Mouse (Mus musculus) thymus, postnatal 10 days (tissue): ENCODE measurements around the gene Map2k5.

Experiments
- DNase-seq, 2 experiments: peaks; one replicate each; pipeline ENCODE4 v3.0.0; 2021; ENCODE audit warnings: low spot score in 2 of 2

Map2k5 gene

DNA sequence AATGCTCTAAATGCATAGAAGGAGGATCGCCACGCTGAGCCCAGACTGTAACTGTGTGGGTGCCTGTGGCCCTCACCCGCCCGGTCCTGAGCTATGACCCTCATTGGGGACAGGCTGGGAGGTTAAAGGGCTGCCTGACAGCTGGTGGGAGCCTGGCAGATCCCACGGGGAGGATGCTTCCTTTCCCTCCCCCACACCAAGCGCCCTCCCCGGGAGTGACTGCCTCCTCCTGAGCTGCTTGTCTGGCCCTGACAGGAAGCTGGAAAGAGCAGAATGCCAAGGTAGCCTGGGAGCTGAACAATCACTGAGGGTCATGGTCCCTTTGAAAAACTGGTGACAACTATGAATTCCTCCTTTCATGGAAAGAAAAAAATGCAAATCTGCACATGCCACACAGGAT is 190.4 kb downstream of the Map2k5 start:
- DNase-seq = no peak

DNA sequence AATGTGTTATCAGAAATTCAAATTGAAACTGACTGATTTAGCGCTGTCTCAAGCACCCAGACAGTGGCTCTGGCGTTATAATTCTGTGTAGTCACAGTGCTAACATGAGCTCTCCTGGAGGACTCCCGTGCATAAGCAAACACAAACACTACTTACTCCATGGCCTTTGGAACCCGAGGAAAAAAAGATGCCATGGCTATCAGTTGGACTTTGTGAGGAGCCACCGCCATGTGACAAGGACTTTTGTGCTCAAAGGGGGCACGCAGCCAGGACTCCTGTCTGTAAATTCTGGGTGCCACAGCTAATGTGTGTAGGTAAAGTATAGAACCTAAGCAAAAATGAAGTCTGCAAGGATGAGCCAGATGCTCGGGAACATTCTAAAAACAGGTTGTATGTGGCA is 192.5 kb downstream of the Map2k5 start:
- DNase-seq = no peak

DNA sequence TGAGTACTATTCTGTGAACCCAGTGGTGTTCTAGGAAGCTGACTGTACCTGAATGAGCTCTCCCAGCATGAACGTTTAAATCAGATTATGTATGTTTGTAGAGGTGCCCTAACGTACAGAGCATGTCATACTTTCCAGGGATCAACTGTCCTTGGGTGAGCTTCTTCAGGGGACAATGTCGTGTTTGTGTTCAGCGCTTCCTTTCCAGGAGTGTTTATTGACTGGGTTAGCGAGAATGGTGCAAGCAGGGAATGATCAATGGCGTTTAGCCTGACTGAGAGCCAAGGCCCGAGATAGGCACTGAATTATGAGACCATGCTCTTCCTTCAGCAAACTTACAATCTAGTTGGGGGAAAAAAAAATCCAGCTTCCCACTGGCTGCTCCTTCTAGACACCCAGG is 193.8 kb downstream of the Map2k5 start:
- no peak for DNase-seq

- no peak for DNase-seq
Measured at GRCm38 (mm10) chr9:63182306-63182960, 195.3 kb downstream of the Map2k5 start.

DNA sequence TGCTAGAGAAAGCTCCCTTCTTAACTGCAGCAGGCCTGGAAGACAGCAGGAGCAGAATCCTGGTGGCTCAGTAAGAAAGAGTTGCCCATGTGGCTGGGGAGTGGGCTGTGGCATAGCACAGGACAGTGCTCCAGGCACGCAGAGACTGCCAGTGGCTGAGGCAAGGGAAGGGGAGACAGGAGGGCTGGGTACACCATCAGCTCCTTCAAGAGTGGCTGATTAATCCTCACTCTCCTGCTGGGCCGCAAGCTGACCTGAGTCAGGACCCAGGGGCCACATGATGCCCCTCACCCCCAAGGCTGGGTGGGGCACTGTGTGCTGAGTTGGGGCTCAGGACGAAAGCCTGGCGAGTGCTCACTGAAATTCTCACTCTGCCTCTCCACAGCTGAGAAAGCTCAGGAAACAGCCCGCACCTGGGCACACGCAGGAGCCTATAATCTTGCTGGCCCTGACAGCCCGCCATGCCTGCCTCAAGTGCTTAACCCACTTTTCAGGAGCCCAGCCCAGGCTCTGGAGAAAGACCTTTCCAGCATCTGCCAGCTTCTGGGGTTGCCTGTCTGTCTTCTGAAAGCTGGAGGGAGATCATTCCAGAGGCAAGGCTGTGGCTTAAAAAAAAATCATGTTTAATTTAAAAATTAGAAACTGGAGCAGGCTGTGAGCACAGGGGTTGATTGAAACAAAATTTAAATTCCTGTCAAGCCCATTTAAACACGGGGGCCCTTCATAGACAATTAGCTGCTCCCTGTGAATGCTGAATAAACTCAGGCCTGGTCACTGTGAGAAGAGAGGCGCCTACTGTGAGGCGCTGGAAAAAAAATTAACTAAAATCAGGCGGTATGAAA is 196.1 kb downstream of the Map2k5 start:
- no peak for DNase-seq

- DNase-seq = no peak
Measured at GRCm38 (mm10) chr9:63178296-63178695, 199.4 kb downstream of the Map2k5 start.

- no peak for DNase-seq
Measured at GRCm38 (mm10) chr9:63174001-63174721, 203.5 kb downstream of the Map2k5 start.

- no peak for DNase-seq
Measured at GRCm38 (mm10) chr9:63171951-63172350, 205.8 kb downstream of the Map2k5 start.

DNA sequence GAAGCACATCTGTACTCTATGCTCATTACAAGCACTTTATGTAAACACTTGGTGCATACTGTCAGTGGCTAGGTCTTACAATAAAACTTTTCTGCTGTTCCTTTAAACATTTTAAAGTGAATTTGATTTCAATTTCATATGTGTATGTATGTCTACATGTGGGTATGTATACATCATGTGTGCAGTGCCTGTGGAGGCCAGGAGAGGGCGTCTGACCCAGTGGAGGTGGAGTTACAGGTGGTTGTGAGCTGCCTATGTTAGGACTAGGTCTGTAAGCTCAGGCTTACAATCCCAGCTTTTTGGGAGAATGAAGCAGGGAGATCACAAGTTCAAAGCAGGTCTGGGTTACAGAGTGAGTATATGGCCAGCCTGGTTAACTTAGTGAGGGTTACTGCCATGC is 208.6 kb downstream of the Map2k5 start:
- no peak for DNase-seq

GRCm38 (mm10) chr9:63165070-63165469 is 212.6 kb downstream of the Map2k5 start:
- no peak for DNase-seq

GRCm38 (mm10) chr9:63163756-63164155 is 213.9 kb downstream of the Map2k5 start:
- DNase-seq = no peak

GRCm38 (mm10) chr9:63151949-63152348 is 225.8 kb downstream of the Map2k5 start:
- DNase-seq = no peak

- DNase-seq = peak in 1 of 2 experiments; percentile 61
Measured at GRCm38 (mm10) chr9:63151072-63151870, 226.4 kb downstream of the Map2k5 start.

DNA sequence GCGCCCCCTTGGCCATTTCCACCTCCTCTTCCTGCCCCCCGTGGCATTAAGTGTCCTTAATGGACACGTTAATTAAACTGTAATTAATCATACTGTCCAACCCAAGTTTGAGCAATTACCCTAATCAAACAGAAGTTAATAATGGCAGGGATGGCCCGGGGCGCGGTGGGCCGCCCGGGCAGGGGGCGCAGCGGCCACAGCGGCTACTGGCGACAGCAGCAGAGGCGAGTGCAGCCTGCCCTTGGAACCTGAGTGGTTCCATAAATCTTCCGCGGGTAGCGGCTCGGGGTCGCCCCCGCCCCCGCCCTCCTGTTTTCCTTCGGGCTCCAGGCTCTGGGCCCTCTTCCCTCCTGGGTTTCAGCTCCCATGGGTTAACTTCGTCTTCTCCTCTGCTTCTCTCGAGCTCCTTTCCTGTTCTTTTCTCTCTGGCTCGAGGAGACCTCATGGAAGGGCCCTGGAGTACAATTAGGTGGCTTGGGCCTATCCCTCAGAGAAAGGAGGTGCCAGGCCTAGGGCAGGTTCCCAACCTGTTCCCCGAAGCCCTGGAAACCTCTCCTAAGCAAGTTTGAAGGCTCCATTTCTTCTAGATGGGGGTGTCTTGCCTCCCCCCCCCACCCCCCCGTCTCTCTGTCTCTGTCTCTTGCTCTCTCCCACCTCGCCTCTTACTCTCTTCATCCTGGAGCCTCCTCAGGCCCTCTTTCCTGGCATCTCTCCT is 227.5 kb downstream of the Map2k5 start:
- DNase-seq = no peak

- no peak for DNase-seq
Measured at GRCm38 (mm10) chr9:63149372-63149766, 228.3 kb downstream of the Map2k5 start.

- no peak for DNase-seq
Measured at GRCm38 (mm10) chr9:63148410-63149371, 229.0 kb downstream of the Map2k5 start, which contains the start of gene Skor1. Gene Skor1, minus strand, starts transcription at chr9:63148961.

- no peak for DNase-seq
Measured at GRCm38 (mm10) chr9:63147786-63148409, 229.8 kb downstream of the Map2k5 start.

DNA sequence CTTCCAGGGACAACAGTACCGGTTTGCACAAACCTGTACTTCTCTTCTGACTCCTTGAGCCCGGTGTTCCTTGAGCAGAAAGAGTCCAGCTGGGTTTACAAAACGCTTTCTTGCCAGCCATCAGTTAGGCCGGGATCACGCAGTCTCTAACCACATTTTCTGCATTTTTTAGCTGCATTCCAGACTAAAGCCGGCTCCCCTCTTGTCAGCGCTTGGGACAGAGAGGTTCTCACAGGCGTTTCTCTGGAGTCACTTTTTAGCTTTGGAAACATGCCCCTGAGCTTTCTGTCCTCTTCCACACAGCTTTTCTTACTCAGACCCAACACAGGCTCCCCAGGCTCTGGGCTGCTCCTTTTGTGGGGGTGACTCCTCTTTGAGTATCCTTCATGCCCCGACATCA is 230.4 kb downstream of the Map2k5 start:
- DNase-seq = no peak

DNA sequence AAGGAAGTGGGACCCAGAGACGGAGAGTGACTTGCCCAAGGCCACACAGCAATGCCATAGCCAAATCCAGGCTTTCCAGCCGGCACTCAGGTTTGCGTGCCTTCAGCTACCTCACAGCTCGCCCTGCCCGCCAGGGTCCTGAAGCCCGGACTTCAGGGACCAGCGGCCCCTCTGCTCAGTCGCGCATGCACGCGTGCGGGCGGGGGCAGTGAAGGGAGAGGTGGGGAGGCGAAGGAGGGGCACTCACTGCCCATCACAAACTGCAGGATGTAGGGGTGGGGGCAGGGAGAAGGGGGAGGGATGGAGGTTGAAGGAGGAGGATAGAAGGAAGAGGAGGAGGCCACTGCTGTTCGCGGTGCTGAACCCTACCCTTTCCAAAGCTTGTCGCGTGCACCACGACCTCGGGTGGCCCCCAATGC is 230.8 kb downstream of the Map2k5 start:
- DNase-seq = no peak
